Mouse (Mus musculus) thymus, postnatal 14 days (tissue): Measurements from ENCODE around the gene Kalrn.

Experiments used
- DNase-seq: peaks from one replicate; pipeline ENCODE4 v3.0.0; 2021

Kalrn gene

GRCm38 (mm10) chr16:34157386-34158135, 415.8 kb downstream of the Kalrn start:
- no peak for DNase-seq

- DNase-seq: no peak
Measured at GRCm38 (mm10) chr16:34155696-34156095, 417.6 kb downstream of the Kalrn start.

GRCm38 (mm10) chr16:34154903-34155302, 418.4 kb downstream of the Kalrn start:
- no peak for DNase-seq

- DNase-seq: no peak
Measured at GRCm38 (mm10) chr16:34151528-34152071, 421.7 kb downstream of the Kalrn start.

- DNase-seq: no peak
Measured at GRCm38 (mm10) chr16:34141670-34142069, 431.7 kb downstream of the Kalrn start.

GRCm38 (mm10) chr16:34135074-34135473, 438.3 kb downstream of the Kalrn start:
- DNase-seq: no peak

- no peak for DNase-seq
Measured at GRCm38 (mm10) chr16:34134628-34135027, 438.7 kb downstream of the Kalrn start.

GRCm38 (mm10) chr16:34125595-34125994, 447.7 kb downstream of the Kalrn start:
- peak; percentile 73 for DNase-seq

- DNase-seq: no peak
Measured at GRCm38 (mm10) chr16:34122486-34122885, 450.8 kb downstream of the Kalrn start.

GRCm38 (mm10) chr16:34121288-34121687, 452.0 kb downstream of the Kalrn start:
- DNase-seq: no peak

GRCm38 (mm10) chr16:34120801-34121201, 452.5 kb downstream of the Kalrn start:
- DNase-seq: peak; percentile 29

GRCm38 (mm10) chr16:34119844-34120243, 453.5 kb downstream of the Kalrn start:
- no peak for DNase-seq

- DNase-seq: peak; percentile 16
Measured at GRCm38 (mm10) chr16:34119370-34119769, 454.0 kb downstream of the Kalrn start.

- peak; percentile 55 for DNase-seq
Measured at GRCm38 (mm10) chr16:34114665-34115064, 458.7 kb downstream of the Kalrn start.

- DNase-seq: no peak
Measured at GRCm38 (mm10) chr16:34113150-34113549, 460.2 kb downstream of the Kalrn start.

GRCm38 (mm10) chr16:34112490-34112889, 460.8 kb downstream of the Kalrn start:
- DNase-seq: peak; percentile 19

GRCm38 (mm10) chr16:34110840-34111625, 462.3 kb downstream of the Kalrn start:
- DNase-seq: no peak

- DNase-seq: no peak
Measured at GRCm38 (mm10) chr16:34104427-34104826, 468.9 kb downstream of the Kalrn start.

- DNase-seq: no peak
Measured at GRCm38 (mm10) chr16:34102742-34103141, 470.6 kb downstream of the Kalrn start.

GRCm38 (mm10) chr16:34099795-34100194, 473.5 kb downstream of the Kalrn start:
- DNase-seq: no peak

GRCm38 (mm10) chr16:34095548-34096141, 477.7 kb downstream of the Kalrn start:
- peak; percentile 51 for DNase-seq

- no peak for DNase-seq
Measured at GRCm38 (mm10) chr16:34095093-34095465, 478.3 kb downstream of the Kalrn start.

GRCm38 (mm10) chr16:34094446-34095092, 478.8 kb downstream of the Kalrn start:
- DNase-seq: peak; percentile 44
